Mouse (Mus musculus) urinary bladder, postnatal 10 days (tissue): ENCODE data around the gene Akap7.

ENCODE experiments used
- DNase-seq: peaks from one replicate; pipeline ENCODE4 v3.0.0; 2022; ENCODE audit warnings: low spot score

The Akap7 gene

GRCm38 (mm10) chr10:25257466-25257865, 50.2 kb downstream of the Akap7 start:
- no peak for DNase-seq

GRCm38 (mm10) chr10:25253474-25253873, 54.2 kb downstream of the Akap7 start:
- DNase-seq, result no peak

- no peak for DNase-seq
Measured at GRCm38 (mm10) chr10:25253006-25253405, 54.7 kb downstream of the Akap7 start.

- DNase-seq, result no peak
Measured at GRCm38 (mm10) chr10:25250108-25250507, 57.6 kb downstream of the Akap7 start.

GRCm38 (mm10) chr10:25246173-25246572, 61.5 kb downstream of the Akap7 start:
- DNase-seq, result no peak

GRCm38 (mm10) chr10:25239156-25239555, 68.5 kb downstream of the Akap7 start:
- no peak for DNase-seq

- DNase-seq, result no peak
Measured at GRCm38 (mm10) chr10:25234080-25234479, 73.6 kb downstream of the Akap7 start.

GRCm38 (mm10) chr10:25232700-25233099, 75.0 kb downstream of the Akap7 start:
- DNase-seq, result no peak

GRCm38 (mm10) chr10:25231358-25231757, 76.3 kb downstream of the Akap7 start:
- DNase-seq, result no peak

- no peak for DNase-seq
Measured at GRCm38 (mm10) chr10:25224371-25224770, 83.3 kb downstream of the Akap7 start.

GRCm38 (mm10) chr10:25220754-25221153, 86.9 kb downstream of the Akap7 start:
- DNase-seq, result no peak

- no peak for DNase-seq
Measured at GRCm38 (mm10) chr10:25219901-25220495, 87.7 kb downstream of the Akap7 start.

GRCm38 (mm10) chr10:25219220-25219628, 88.4 kb downstream of the Akap7 start:
- no peak for DNase-seq

- no peak for DNase-seq
Measured at GRCm38 (mm10) chr10:25218746-25219145, 88.9 kb downstream of the Akap7 start.

- DNase-seq, result no peak
Measured at GRCm38 (mm10) chr10:25215977-25216376, 91.7 kb downstream of the Akap7 start.

GRCm38 (mm10) chr10:25213716-25214115, 94.0 kb downstream of the Akap7 start:
- DNase-seq, result no peak

- no peak for DNase-seq
Measured at GRCm38 (mm10) chr10:25208619-25209018, 99.1 kb downstream of the Akap7 start.

- no peak for DNase-seq
Measured at GRCm38 (mm10) chr10:25207866-25208265, 99.8 kb downstream of the Akap7 start.

- no peak for DNase-seq
Measured at GRCm38 (mm10) chr10:25200691-25201090, 107.0 kb downstream of the Akap7 start.

- DNase-seq, result no peak
Measured at GRCm38 (mm10) chr10:25199510-25200353, 107.9 kb downstream of the Akap7 start.

GRCm38 (mm10) chr10:25198575-25198974, 109.1 kb downstream of the Akap7 start:
- DNase-seq, result no peak

GRCm38 (mm10) chr10:25198048-25198447, 109.6 kb downstream of the Akap7 start:
- no peak for DNase-seq
